Mouse (Mus musculus): ENCODE results near the gene Scly. TPM values are rescaled to one million over a fixed set of nuclear protein-coding genes. Genes with fewer than 3 reads are reported as not detected.
A peak's percentile ranks its signal among the peaks of the same experiment; 100 is the strongest.

Gene Scly
- total RNA-seq, 1 experiment from 2014 or later: 22.1 TPM

- no peak for ATAC-seq (replicated peaks in 1 of 2; ENCODE audit: insufficient read depth in 1 of 2, low FRiP score in 2 of 2, low TSS enrichment in 1 of 2, low read depth in 1 of 2, poor library complexity in 2 of 2, severe bottlenecking in 2 of 2)
Measured at GRCm38 (mm10) chr1:91292101-91292825, 5.9 kb upstream of the Scly start.

GRCm38 (mm10) chr1:91295544-91295943 lies 2.6 kb upstream of the Scly start:
- ATAC-seq (replicated peaks in 1 of 2; ENCODE audit: insufficient read depth in 1 of 2, low FRiP score in 2 of 2, low TSS enrichment in 1 of 2, low read depth in 1 of 2, poor library complexity in 2 of 2, severe bottlenecking in 2 of 2): no peak

- ATAC-seq (replicated peaks in 1 of 2; ENCODE audit: insufficient read depth in 1 of 2, low FRiP score in 2 of 2, low TSS enrichment in 1 of 2, low read depth in 1 of 2, poor library complexity in 2 of 2, severe bottlenecking in 2 of 2): no peak
Measured at GRCm38 (mm10) chr1:91299026-91299706, 1.0 kb downstream of the Scly start.

- no peak for ATAC-seq (replicated peaks in 1 of 2; ENCODE audit: insufficient read depth in 1 of 2, low FRiP score in 2 of 2, low TSS enrichment in 1 of 2, low read depth in 1 of 2, poor library complexity in 2 of 2, severe bottlenecking in 2 of 2)
Measured at GRCm38 (mm10) chr1:91299707-91300426, 1.7 kb downstream of the Scly start.

GRCm38 (mm10) chr1:91301206-91301920 lies 3.2 kb downstream of the Scly start:
- no peak for ATAC-seq (replicated peaks in 1 of 2; ENCODE audit: insufficient read depth in 1 of 2, low FRiP score in 2 of 2, low TSS enrichment in 1 of 2, low read depth in 1 of 2, poor library complexity in 2 of 2, severe bottlenecking in 2 of 2)

- ATAC-seq (replicated peaks in 1 of 2; ENCODE audit: insufficient read depth in 1 of 2, low FRiP score in 2 of 2, low TSS enrichment in 1 of 2, low read depth in 1 of 2, poor library complexity in 2 of 2, severe bottlenecking in 2 of 2): no peak
Measured at GRCm38 (mm10) chr1:91302021-91302420, 3.9 kb downstream of the Scly start.

- no peak for ATAC-seq (replicated peaks in 1 of 2; ENCODE audit: insufficient read depth in 1 of 2, low FRiP score in 2 of 2, low TSS enrichment in 1 of 2, low read depth in 1 of 2, poor library complexity in 2 of 2, severe bottlenecking in 2 of 2)
Measured at GRCm38 (mm10) chr1:91304621-91305020, 6.5 kb downstream of the Scly start.

- ATAC-seq (replicated peaks in 1 of 2; ENCODE audit: insufficient read depth in 1 of 2, low FRiP score in 2 of 2, low TSS enrichment in 1 of 2, low read depth in 1 of 2, poor library complexity in 2 of 2, severe bottlenecking in 2 of 2): no peak
Measured at GRCm38 (mm10) chr1:91309366-91310085, 11.4 kb downstream of the Scly start.

GRCm38 (mm10) chr1:91312273-91312672 lies 14.1 kb downstream of the Scly start:
- ATAC-seq (replicated peaks in 1 of 2; ENCODE audit: insufficient read depth in 1 of 2, low FRiP score in 2 of 2, low TSS enrichment in 1 of 2, low read depth in 1 of 2, poor library complexity in 2 of 2, severe bottlenecking in 2 of 2): no peak

- ATAC-seq (replicated peaks in 1 of 2; ENCODE audit: insufficient read depth in 1 of 2, low FRiP score in 2 of 2, low TSS enrichment in 1 of 2, low read depth in 1 of 2, poor library complexity in 2 of 2, severe bottlenecking in 2 of 2): no peak
Measured at GRCm38 (mm10) chr1:91313251-91313650, 15.1 kb downstream of the Scly start.

GRCm38 (mm10) chr1:91317656-91318055 lies 19.5 kb downstream of the Scly start:
- no peak for ATAC-seq (replicated peaks in 1 of 2; ENCODE audit: insufficient read depth in 1 of 2, low FRiP score in 2 of 2, low TSS enrichment in 1 of 2, low read depth in 1 of 2, poor library complexity in 2 of 2, severe bottlenecking in 2 of 2)

- peak; percentile 49 to 55 for ATAC-seq (replicated peaks in 1 of 2; ENCODE audit: insufficient read depth in 1 of 2, low FRiP score in 2 of 2, low TSS enrichment in 1 of 2, low read depth in 1 of 2, poor library complexity in 2 of 2, severe bottlenecking in 2 of 2)
Measured at GRCm38 (mm10) chr1:91321760-91322438, 23.8 kb downstream of the Scly start, which contains the start of gene Espnl. TSS of gene Espnl (plus strand) at chr1:91322075.

- ATAC-seq (replicated peaks in 1 of 2; ENCODE audit: insufficient read depth in 1 of 2, low FRiP score in 2 of 2, low TSS enrichment in 1 of 2, low read depth in 1 of 2, poor library complexity in 2 of 2, severe bottlenecking in 2 of 2): no peak
Measured at GRCm38 (mm10) chr1:91324646-91325045, 26.5 kb downstream of the Scly start.

GRCm38 (mm10) chr1:91325488-91326042 lies 27.4 kb downstream of the Scly start:
- ATAC-seq (replicated peaks in 1 of 2; ENCODE audit: insufficient read depth in 1 of 2, low FRiP score in 2 of 2, low TSS enrichment in 1 of 2, low read depth in 1 of 2, poor library complexity in 2 of 2, severe bottlenecking in 2 of 2): no peak

- ATAC-seq (replicated peaks in 1 of 2; ENCODE audit: insufficient read depth in 1 of 2, low FRiP score in 2 of 2, low TSS enrichment in 1 of 2, low read depth in 1 of 2, poor library complexity in 2 of 2, severe bottlenecking in 2 of 2): no peak
Measured at GRCm38 (mm10) chr1:91332102-91332501, 34.0 kb downstream of the Scly start.

GRCm38 (mm10) chr1:91333582-91333981 lies 35.4 kb downstream of the Scly start:
- no peak for ATAC-seq (replicated peaks in 1 of 2; ENCODE audit: insufficient read depth in 1 of 2, low FRiP score in 2 of 2, low TSS enrichment in 1 of 2, low read depth in 1 of 2, poor library complexity in 2 of 2, severe bottlenecking in 2 of 2)

All from hematopoietic stem cell, adult 5-6 weeks (primary cell).